8 mouse cellular contexts compared by ENCODE assay signal in the genomic region with DNA sequence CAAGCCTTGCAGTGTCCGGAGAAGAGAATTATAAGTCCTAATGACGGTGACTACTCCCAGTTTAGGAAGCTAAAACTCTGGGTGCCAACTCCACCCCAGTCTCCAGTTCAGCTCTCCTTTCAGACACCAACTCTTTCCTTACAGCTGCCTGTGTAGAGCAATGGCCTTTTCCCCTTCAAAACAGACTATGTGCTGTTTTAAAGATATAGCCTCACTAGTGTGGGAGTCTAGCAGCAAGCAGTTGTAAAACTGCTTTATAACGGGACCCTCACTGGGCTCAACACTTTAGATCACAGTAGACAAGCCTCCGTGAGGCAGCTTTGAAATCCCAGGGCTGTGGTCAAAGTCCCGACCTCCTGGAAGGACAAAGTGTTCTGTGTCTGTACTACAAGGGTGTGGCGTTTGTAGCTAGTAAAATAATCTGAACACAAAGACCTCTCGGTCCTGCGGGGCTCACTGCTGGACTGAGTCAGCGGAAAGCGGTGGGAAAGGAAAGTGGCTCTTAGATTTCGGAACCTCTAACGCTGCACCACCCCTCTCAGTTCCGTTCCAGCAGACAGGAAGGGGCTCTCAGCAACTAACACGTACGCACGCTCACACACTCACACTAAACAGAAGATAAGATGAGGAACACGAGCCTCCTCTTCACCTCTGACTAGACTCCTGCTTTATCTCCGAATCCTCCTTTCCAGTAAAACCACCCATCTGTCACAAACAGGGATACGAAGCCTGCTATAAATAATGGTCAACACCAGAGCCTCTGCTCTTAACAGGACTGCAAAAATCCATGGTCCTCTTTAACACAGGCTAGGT. TPM values are rescaled to one million over a fixed set of nuclear protein-coding genes. Genes with fewer than 3 reads are reported as not detected.
DNase-seq lines count a peak whose midpoint lies in the region; ATAC-seq lines count a peak whose summit lies in the region.

No protein-coding gene starts in this region.

- H3K9ac ChIP-seq in heart, embryonic 12.5 days, result peak overlapping the region; percentile 68
- peak overlapping the region; percentile 54; the same call in 1 of the 2 replicates for H3K9ac ChIP-seq in kidney, embryonic 14.5 days (ENCODE audit: low read depth, low read length)
- peak overlapping the region; percentile 58 for H3K9ac ChIP-seq in lung, embryonic 16.5 days (ENCODE audit: low read length)

- H3K27me3 ChIP-seq in erythroblast, embryonic 14.5 days (ENCODE audit: control insufficient read depth), result no peaks in the 10 kb centered on the region
- H3K27me3 ChIP-seq in heart, embryonic 12.5 days (replicated peaks), result 0 out of 2 replicates have a peak, but pooled peaks cover 3% of the 10 kb centered on the region
- H3K27me3 ChIP-seq in kidney, embryonic 14.5 days (ENCODE audit: control insufficient read depth, insufficient read depth, low read length), result no peaks in the 10 kb centered on the region
- H3K27me3 ChIP-seq in lung, embryonic 16.5 days (ENCODE audit: control insufficient read depth, insufficient read depth, low read depth, low read length), result no peaks in the 10 kb centered on the region

- peaks cover 28% of the 10 kb centered on the region for H3K4me1 ChIP-seq in erythroblast, embryonic 14.5 days (ENCODE audit: control insufficient read depth)
- H3K4me1 ChIP-seq in heart, embryonic 12.5 days (replicated peaks), result peaks cover 13% of the 10 kb centered on the region
- 0 out of 2 replicates have a peak, but pooled peaks cover 4% of the 10 kb centered on the region for H3K4me1 ChIP-seq in kidney, embryonic 14.5 days (ENCODE audit: control insufficient read depth, insufficient read depth, low read length)
- H3K4me1 ChIP-seq in lung, embryonic 16.5 days (replicated peaks; ENCODE audit: control insufficient read depth, insufficient read depth, low read length), result 0 out of 2 replicates have a peak, but pooled peaks cover 2% of the 10 kb centered on the region

- peak overlapping the region; percentile 61 for H3K4me3 ChIP-seq in erythroblast, embryonic 14.5 days (replicated peaks)
- peak overlapping the region; percentile 49 for H3K4me3 ChIP-seq in heart, embryonic 12.5 days
- H3K4me3 ChIP-seq in kidney, embryonic 14.5 days (ENCODE audit: low read length), result peak overlapping the region; percentile 36
- H3K4me3 ChIP-seq in lung, embryonic 16.5 days (ENCODE audit: low read length), result peak overlapping the region; percentile 44

- no peaks in the 10 kb centered on the region for H3K9me3 ChIP-seq in erythroblast, embryonic 14.5 days (ENCODE audit: control insufficient read depth, low read length)
- no peaks in the 10 kb centered on the region for H3K9me3 ChIP-seq in heart, embryonic 12.5 days (replicated peaks)
- H3K9me3 ChIP-seq in kidney, embryonic 14.5 days (ENCODE audit: control insufficient read depth, low read length), result no peaks in the 10 kb centered on the region
- H3K9me3 ChIP-seq in lung, embryonic 16.5 days (ENCODE audit: control insufficient read depth, low read length), result no peaks in the 10 kb centered on the region

- WGBS in heart, embryonic 12.5 days, result 8% methylated on average over 19 of the region's 19 CpGs
- WGBS in kidney, embryonic 14.5 days, result 6% methylated on average over 19 of the region's 19 CpGs
- WGBS in lung, embryonic 16.5 days, result 13% methylated on average over 19 of the region's 19 CpGs

- peak overlapping the region; percentile 52 for H3K27ac ChIP-seq in heart, embryonic 12.5 days (ENCODE audit: poor library complexity, severe bottlenecking)
- H3K27ac ChIP-seq in kidney, embryonic 14.5 days (ENCODE audit: low read depth, low read length), result peak overlapping the region; percentile 74; the same call in 1 of the 2 replicates
- peak overlapping the region; percentile 47 for H3K27ac ChIP-seq in lung, embryonic 16.5 days (ENCODE audit: low read length)

- peak overlapping the region; percentile 65 for H3K4me2 ChIP-seq in heart, embryonic 12.5 days
- H3K4me2 ChIP-seq in kidney, embryonic 14.5 days (replicated peaks; ENCODE audit: low read depth, low read length), result peak overlapping the region; percentile 53
- peak overlapping the region; percentile 56 for H3K4me2 ChIP-seq in lung, embryonic 16.5 days (ENCODE audit: low read depth, low read length)

- peak; percentile 85 for ATAC-seq in heart, embryonic 12.5 days (ENCODE audit: insufficient number of reproducible peaks, low FRiP score)
- ATAC-seq in kidney, embryonic 14.5 days (ENCODE audit: low FRiP score, low TSS enrichment), result peak; percentile 87
- peak; percentile 93 for ATAC-seq in lung, embryonic 16.5 days (ENCODE audit: low read depth)
- peak; percentile 80 for ATAC-seq in neutrophil, adult 5-6 weeks (ENCODE audit: extremely low read depth, insufficient number of reproducible peaks, low FRiP score, poor library complexity, severe bottlenecking)

- DNase-seq in 416B (ENCODE audit: low read depth) (peak; percentile 92), R1 (ENCODE audit: low read depth, low spot score) (peak; percentile 58)
- peak; percentile 59 for DNase-seq in thymus, postnatal 25 days

- peaks cover 9% of the 10 kb centered on the region for H3K36me3 ChIP-seq in erythroblast, embryonic 14.5 days (ENCODE audit: control insufficient read depth)
- no peaks in the 10 kb centered on the region for H3K36me3 ChIP-seq in heart, embryonic 12.5 days
- H3K36me3 ChIP-seq in kidney, embryonic 14.5 days (ENCODE audit: control insufficient read depth, insufficient read depth, low read length), result no peaks in the 10 kb centered on the region
- no peaks in the 10 kb centered on the region for H3K36me3 ChIP-seq in lung, embryonic 16.5 days (ENCODE audit: control insufficient read depth, insufficient read depth, low read length)

RNA-seq across cellular contexts. Expression of a gene that starts 21.0 kb away (rescaled TPM):
- 23.3 and 50.8 TPM in 2 replicates for polyA plus RNA-seq in erythroblast, embryonic 14.5 days (2012)
- polyA plus RNA-seq in heart, embryonic 12.5 days (2016; fragmentation: Nextera tagmentation; extraction: Ambion mirVana), result 31.0 and 31.9 TPM in 2 replicates
- 48.1 and 50.2 TPM in 2 replicates for polyA plus RNA-seq in kidney, embryonic 14.5 days (2014; fragmentation: Nextera tagmentation; extraction: Ambion mirVana)
- 30.9 and 33.4 TPM in 2 replicates for polyA plus RNA-seq in lung, embryonic 16.5 days (2015; fragmentation: Nextera tagmentation; extraction: Ambion mirVana)
- total RNA-seq in neutrophil, adult 5-6 weeks (2017), result 19.5 and 22.5 TPM in 2 replicates

Comparison
In these comparisons a context has a peak if more than half of its experiments do, and no peak if none do; other contexts are left out.
1. Peak in every context shown above with its lines: DNase-seq, ATAC-seq, H3K4me3 ChIP-seq and H3K27ac ChIP-seq.